Mouse (Mus musculus) CD4-positive, CD25-positive, alpha-beta regulatory T cell (primary cell): Measurements from ENCODE around the gene Gm13539. TPM values are rescaled to one million over a fixed set of nuclear protein-coding genes. Genes with fewer than 3 reads are reported as not detected.

Experiments
- polyA plus RNA-seq: library from polyadenylated mRNA; unstranded; fragments of 100-300 nt; shearing (Covaris generic); gene quantifications from one replicate; pipeline ENCODE4 v1.2.1, GENCODE M21; 2017

Gm13539 gene
- not detected for polyA plus RNA-seq

GRCm38 (mm10) chr2:25781957-25782356, at the start of gene Gm13539:
Gene Gm13539, plus strand, starts transcription at chr2:25782257.

GRCm38 (mm10) chr2:25736709-25737108, 45.3 kb upstream of the Gm13539 start, which contains the start of gene Obp2b:
Gene Obp2b, plus strand, starts transcription at chr2:25737009.

GRCm38 (mm10) chr2:25765269-25765668, 16.8 kb upstream of the Gm13539 start, which contains the start of gene Lcn3:
Gene Lcn3, plus strand, starts transcription at chr2:25765569.

GRCm38 (mm10) chr2:25776717-25777116, 5.3 kb upstream of the Gm13539 start, which contains the start of gene Lcn11:
Gene Lcn11, plus strand, starts transcription at chr2:25777017.

GRCm38 (mm10) chr2:25815748-25816147, 33.7 kb downstream of the Gm13539 start, which contains the start of gene Glt6d1:
Gene Glt6d1, minus strand, starts transcription at chr2:25815848.

GRCm38 (mm10) chr2:25822806-25823205, 40.7 kb downstream of the Gm13539 start, which contains the start of gene Lcn9:
Gene Lcn9, plus strand, starts transcription at chr2:25823153.

Other genes starting within 250 kb of the Gm13539 start
- 80.4 TPM for gene Traf2, start 235.3 kb upstream of the Gm13539 start, polyA plus RNA-seq
- gene Edf1, start 224.4 kb upstream of the Gm13539 start, polyA plus RNA-seq: 341 TPM
- 1.4 TPM for gene Mamdc4, start 207.4 kb upstream of the Gm13539 start, polyA plus RNA-seq
- 72.2 TPM for gene Phpt1, start 207.0 kb upstream of the Gm13539 start, polyA plus RNA-seq
- gene Ajm1, start 200.5 kb upstream of the Gm13539 start, polyA plus RNA-seq: 0.20 TPM
- 51.6 TPM for gene Rabl6, start 173.7 kb upstream of the Gm13539 start, polyA plus RNA-seq
- not detected for gene Ccdc183, start 164.6 kb upstream of the Gm13539 start, polyA plus RNA-seq
- gene Tmem141, start 160.3 kb upstream of the Gm13539 start, polyA plus RNA-seq: 1.1 TPM
- 2.9 TPM for gene Fcna, start 154.2 kb upstream of the Gm13539 start, polyA plus RNA-seq
- gene Lcn8, start 129.1 kb upstream of the Gm13539 start, polyA plus RNA-seq: not detected
- gene Lcn5, start 124.3 kb upstream of the Gm13539 start, polyA plus RNA-seq: not detected
- not detected for gene Lcn6, start 105.5 kb upstream of the Gm13539 start, polyA plus RNA-seq
- 0.22 TPM for gene Lcn10, start 99.5 kb upstream of the Gm13539 start, polyA plus RNA-seq
- gene Obp2a, start 82.2 kb upstream of the Gm13539 start, polyA plus RNA-seq: not detected
- 177 TPM for gene Bmyc, start 75.5 kb upstream of the Gm13539 start, polyA plus RNA-seq
- not detected for gene Obp2b, start 45.2 kb upstream of the Gm13539 start, polyA plus RNA-seq
- gene Lcn3, start 16.7 kb upstream of the Gm13539 start, polyA plus RNA-seq: not detected
- not detected for gene Lcn11, start 5.2 kb upstream of the Gm13539 start, polyA plus RNA-seq
- gene Glt6d1, start 33.6 kb downstream of the Gm13539 start, polyA plus RNA-seq: not detected
- not detected for gene Lcn9, start 40.9 kb downstream of the Gm13539 start, polyA plus RNA-seq
- not detected for gene Sohlh1, start 65.0 kb downstream of the Gm13539 start, polyA plus RNA-seq
- 0.12 TPM for gene Kcnt1, start 81.5 kb downstream of the Gm13539 start, polyA plus RNA-seq
- gene Camsap1, start 201.0 kb downstream of the Gm13539 start, polyA plus RNA-seq: 29.1 TPM
- gene Ubac1, start 239.5 kb downstream of the Gm13539 start, polyA plus RNA-seq: 67.3 TPM